Mouse (Mus musculus): ENCODE results near the gene Ccr4.

DNA sequence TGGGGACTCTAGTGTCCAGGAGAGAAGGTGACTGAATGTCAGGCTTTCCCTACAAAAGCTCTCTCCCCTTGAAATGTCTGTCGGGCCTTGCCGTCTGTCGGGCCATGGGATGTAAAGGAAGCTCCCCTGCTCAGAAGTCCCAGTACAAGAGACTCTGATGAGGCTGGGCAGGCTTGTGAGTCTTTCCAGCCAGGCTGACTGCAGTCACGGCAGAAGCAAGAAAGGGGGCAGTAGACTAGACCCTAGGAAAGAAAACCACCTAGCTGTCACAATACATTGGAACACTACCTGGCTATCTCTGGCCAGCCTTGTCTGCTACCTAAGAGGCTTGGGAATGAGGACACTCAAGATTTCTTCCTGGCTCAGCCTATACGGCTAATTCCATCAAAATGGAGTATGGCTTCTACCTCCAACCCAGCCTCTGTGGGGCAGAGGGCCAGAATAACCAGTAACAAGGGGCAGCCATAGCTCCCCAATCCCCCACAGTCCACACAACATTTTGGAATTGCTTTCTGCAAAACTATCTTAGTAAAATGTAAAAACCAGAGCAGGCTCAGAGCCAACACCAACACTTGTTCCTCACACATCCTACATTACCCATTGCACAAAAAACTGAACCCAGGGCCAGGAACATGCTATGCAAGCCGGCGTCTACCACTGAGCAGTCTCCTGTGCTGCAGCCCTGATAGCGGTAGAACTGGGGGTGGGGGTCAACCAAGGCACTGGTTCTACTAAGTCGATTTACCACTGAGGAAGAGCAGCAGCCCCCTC is 30.2 kb upstream of the Ccr4 start:
- TF ChIP-seq MYOD1 (IDR thresholded peaks at IDR 0.05; ENCODE audit: control insufficient read depth in 1 of 3, insufficient read length in 2 of 3, low read depth in 2 of 3) = no peak
- no peak for TF ChIP-seq POLR2A (IDR thresholded peaks at IDR 0.05; ENCODE audit: insufficient read length, low read depth)
- TF ChIP-seq MYOG (IDR thresholded peaks at IDR 0.05; ENCODE audit: control insufficient read depth in 1 of 3, insufficient read depth in 1 of 3, insufficient read length in 2 of 3, low read depth in 2 of 3) = no peak
- TF ChIP-seq POLR2AphosphoS2 (IDR thresholded peaks at IDR 0.05; ENCODE audit: insufficient read length, low read depth) = no peak
- TF ChIP-seq REST (IDR thresholded peaks at IDR 0.05; ENCODE audit: insufficient read depth, insufficient read length) = no peak
- no peak for TF ChIP-seq CEBPB (IDR thresholded peaks at IDR 0.05; ENCODE audit: insufficient read depth, poor library complexity, severe bottlenecking)
- no peak for TF ChIP-seq SRF (IDR thresholded peaks at IDR 0.05; ENCODE audit: control insufficient read depth, insufficient read length, low read depth)
- TF ChIP-seq E2F4 (IDR thresholded peaks at IDR 0.05; ENCODE audit: insufficient read depth) = no peak
- no peak for TF ChIP-seq USF1 (IDR thresholded peaks at IDR 0.05; ENCODE audit: low read depth)
- TF ChIP-seq TCF3 (IDR thresholded peaks at IDR 0.05; ENCODE audit: insufficient read length, low read depth) = no peak
- TF ChIP-seq MAX (IDR thresholded peaks at IDR 0.05; ENCODE audit: low read depth) = no peak
